Mouse (Mus musculus): Measurements from ENCODE around the gene Cald1.

Cald1 gene

GRCm38 (mm10) chr6:34777094-34777493 lies 178.8 kb downstream of the Cald1 start:
- no peak for DNase-seq

GRCm38 (mm10) chr6:34777981-34778668 lies 179.8 kb downstream of the Cald1 start:
- no peak for DNase-seq

- peak; percentile 90 for DNase-seq
Observed at GRCm38 (mm10) chr6:34780231-34780942, 182.1 kb downstream of the Cald1 start, which contains the start of gene Agbl3. Gene Agbl3, plus strand, starts transcription at chr6:34780432.

- no peak for DNase-seq
Observed at GRCm38 (mm10) chr6:34780943-34781289, 182.6 kb downstream of the Cald1 start.

GRCm38 (mm10) chr6:34782493-34782892 lies 184.2 kb downstream of the Cald1 start:
- DNase-seq, result no peak

- no peak for DNase-seq
Observed at GRCm38 (mm10) chr6:34796881-34797280, 198.6 kb downstream of the Cald1 start.

- no peak for DNase-seq
Observed at GRCm38 (mm10) chr6:34797887-34798286, 199.6 kb downstream of the Cald1 start.

- DNase-seq, result no peak
Observed at GRCm38 (mm10) chr6:34805582-34805981, 207.3 kb downstream of the Cald1 start.

GRCm38 (mm10) chr6:34810651-34811050 lies 212.4 kb downstream of the Cald1 start:
- DNase-seq, result no peak

- DNase-seq, result peak; percentile 5
Observed at GRCm38 (mm10) chr6:34824406-34824805, 226.1 kb downstream of the Cald1 start.
